Mouse (Mus musculus) olfactory bulb, adult 2 months (tissue): Measurements from ENCODE around the gene Zfp174.

Experiments
- CTCF ChIP-seq: fragments of 200-500 bp; IDR thresholded peaks from 2 replicates; pipeline ENCODE4 v1.5.1; 2012; ENCODE audit warnings: low read depth, mild to moderate bottlenecking, low read length, moderate library complexity; ENCODE audit not compliant: insufficient read depth
- POLR2A ChIP-seq: fragments of 200-500 bp; IDR thresholded peaks from 2 replicates; pipeline ENCODE4 v1.6.1; 2012; ENCODE audit warnings: mild to moderate bottlenecking, low read depth, low read length, moderate library complexity; ENCODE audit not compliant: insufficient read depth

DNA sequence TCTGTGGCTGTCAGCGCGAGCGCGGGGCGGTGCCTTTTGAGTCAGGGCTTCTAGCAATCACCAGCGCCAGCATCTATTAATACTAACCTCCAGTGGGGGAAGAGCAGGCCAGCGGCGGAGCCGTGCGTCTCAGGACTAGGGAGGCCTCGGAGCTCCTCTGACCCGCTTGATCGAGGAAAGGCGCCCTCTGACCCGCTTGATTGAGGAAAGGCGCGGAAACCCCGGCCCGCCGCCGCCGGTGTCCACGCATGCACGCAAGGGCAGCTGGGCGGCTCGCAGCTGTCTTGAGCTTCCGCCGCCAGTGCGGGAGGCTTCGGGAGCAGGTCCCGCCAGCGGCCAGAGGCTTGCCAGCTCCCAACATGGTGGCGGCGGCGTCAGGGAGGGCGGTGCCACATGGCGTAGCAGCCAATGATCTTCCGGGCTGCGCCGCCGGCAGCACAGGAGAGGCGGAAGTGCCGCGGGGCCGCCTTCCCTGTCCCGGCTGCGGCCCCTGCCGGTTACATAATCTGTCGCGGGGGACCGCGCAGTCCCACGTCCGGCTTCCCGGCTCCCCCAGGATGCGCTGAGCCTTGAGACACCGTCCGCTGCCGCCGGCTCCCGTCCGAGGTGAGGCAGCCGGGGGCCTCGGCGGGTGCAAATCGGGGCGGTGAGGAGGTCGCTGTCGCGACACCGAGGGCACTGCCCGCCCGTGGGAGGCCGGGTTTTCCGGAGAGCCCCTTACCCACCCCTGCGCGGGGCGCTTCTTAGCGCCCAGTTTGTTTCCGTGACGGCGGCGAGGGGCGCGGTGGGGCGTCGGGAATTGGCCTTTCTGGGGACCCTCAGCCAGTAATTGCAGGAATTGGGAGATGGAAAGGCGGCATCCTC, 37.4 kb downstream of the Zfp174 start, which contains the start of the genes Zfp597 and Gm20695:
- TF ChIP-seq CTCF (no peak), POLR2A (peak; percentile 79)
